Mouse (Mus musculus) NIH3T3 (cell line): ENCODE measurements at regions not wholly inside any gene's neighbourhood (a gene's known extent, or its start where the extent isn't known, plus 50 kb on each side); places are given as distances from the start of the nearest gene placed in this dataset.

Source experiments
- DNase-seq: peaks from one replicate; pipeline ENCODE4 v3.0.0-alpha.2; 2012; ENCODE audit warnings: low read depth

DNA sequence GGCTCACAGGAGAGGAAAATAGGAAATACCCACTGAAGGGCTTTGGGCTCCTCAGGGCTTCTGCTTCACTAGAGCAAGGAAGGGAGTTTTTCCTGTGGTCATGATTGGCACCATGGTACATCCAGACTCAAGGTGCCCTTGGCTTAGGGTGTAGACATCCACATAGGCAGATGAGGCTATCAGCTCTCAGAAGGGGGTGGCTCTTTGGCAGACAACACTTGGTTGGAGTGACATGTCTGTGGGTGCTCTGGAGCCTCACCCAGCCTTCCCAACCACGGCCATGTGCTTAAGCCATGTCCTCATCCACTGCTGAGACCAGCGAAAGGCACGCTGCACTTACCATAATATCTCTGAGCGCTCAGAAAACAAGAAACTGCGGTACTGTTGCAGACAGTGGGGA is 77.8 kb upstream of the 1700025G04Rik start:
- DNase-seq, result no peak

GRCm38 (mm10) chr1:152165490-152165905 is 75.6 kb upstream of the 1700025G04Rik start:
- DNase-seq, result no peak

DNA sequence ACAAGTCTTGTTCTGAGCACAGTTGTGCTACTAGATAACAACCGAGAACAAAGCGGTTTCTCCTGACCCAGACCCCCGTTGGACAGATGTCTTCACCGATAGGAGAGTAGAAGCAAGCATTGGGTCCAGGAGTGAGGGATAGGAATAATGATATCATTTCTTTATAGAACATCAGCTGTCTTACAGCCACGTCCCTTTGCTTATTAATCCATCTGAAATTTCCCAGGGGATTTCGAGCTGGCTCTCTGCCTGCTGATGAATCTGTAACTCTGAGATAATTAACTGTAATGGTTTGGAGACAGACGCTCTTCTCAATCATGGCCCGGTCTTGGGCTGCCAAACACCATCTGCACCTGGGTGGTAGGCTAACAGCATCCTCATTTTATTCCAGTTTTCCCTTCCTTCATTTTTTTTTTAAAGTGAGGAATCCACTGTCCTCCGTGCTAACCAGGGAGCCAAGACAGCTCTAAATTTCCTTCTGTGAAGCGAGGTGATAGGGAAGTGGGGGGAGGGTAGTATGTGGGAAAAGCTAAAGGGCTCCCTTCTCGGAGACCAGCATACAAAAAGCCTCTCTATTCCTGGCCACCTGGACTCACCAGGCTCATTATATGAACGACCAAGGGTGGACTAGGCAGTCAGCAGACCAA is 75.0 kb upstream of the 1700025G04Rik start:
- DNase-seq, result no peak

- no peak for DNase-seq
These were observed 74.3 kb upstream of the 1700025G04Rik start for GRCm38 (mm10) chr1:152164212-152164611.

DNA sequence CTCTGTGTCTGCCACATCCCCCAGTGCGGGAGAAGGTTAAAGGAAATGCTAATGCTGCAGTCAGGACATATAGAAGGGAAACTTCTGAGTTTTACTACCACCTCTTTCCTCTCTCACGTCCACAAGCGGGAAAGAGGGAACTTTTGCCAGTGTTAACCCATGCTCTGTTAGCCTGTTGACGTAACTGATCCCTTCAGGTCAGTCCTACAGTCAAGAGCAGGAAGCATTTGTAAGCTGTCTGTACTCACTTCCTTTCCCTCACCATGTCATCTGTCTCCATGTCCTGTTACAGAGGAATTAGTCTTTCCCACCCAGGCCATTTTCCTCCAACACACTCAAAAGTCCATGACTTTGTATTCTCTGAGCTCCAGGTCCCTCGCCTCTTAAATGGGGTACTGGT is 62.5 kb upstream of the 1700025G04Rik start:
- DNase-seq, result no peak

- DNase-seq, result peak; percentile 26
These were observed 58.8 kb upstream of the 1700025G04Rik start for GRCm38 (mm10) chr1:152148731-152149130.

- no peak for DNase-seq
These were observed 50.2 kb upstream of the 1700025G04Rik start for GRCm38 (mm10) chr1:152140175-152140574.
